Mouse (Mus musculus) right cerebral cortex, postnatal 14 days (tissue): Measurements from ENCODE around the gene Hepacam.
A peak's percentile ranks its signal among the peaks of the same experiment; 100 is the strongest.

Experiments used
- DNase-seq: peaks from one replicate; pipeline ENCODE4 v3.0.0; 2022

The Hepacam gene

DNA sequence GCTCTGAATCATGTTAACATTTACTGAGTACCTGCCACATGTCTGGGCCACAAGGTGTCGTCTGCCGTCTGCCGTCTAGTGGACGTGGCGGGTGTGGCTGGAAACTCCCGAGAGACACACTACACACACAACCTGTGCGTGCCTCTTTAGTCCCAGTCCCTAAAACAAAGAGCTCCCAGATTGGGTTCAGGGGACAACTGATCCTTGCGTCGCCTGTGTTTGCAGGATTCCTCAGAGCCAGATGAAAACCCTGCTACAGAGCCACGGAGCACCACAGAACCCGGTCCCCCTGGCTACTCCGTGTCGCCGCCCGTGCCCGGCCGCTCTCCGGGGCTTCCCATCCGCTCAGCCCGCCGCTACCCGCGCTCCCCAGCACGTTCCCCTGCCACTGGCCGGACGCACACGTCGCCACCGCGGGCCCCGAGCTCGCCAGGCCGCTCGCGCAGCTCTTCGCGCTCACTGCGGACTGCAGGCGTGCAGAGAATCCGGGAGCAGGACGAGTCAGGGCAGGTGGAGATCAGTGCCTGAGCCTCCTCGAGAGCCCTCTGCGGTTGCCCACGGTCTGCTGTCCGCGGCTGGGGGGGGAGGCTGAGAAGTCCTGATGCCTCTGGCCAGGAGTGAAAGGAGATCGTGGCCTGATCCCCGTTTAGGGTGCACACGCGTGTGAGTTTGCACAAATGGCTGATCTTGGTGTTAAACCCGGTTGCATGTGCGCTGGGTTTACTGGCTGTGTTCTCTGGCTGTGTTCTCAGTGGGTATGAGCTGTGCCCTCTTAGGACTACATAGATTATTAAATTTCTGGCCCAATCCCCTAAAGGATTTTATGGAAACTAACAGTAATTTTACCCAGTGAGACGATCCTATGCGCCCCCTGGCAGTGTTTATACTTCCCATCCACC lies 17.4 kb downstream of the Hepacam start:
- peak; percentile 29 for DNase-seq

DNA sequence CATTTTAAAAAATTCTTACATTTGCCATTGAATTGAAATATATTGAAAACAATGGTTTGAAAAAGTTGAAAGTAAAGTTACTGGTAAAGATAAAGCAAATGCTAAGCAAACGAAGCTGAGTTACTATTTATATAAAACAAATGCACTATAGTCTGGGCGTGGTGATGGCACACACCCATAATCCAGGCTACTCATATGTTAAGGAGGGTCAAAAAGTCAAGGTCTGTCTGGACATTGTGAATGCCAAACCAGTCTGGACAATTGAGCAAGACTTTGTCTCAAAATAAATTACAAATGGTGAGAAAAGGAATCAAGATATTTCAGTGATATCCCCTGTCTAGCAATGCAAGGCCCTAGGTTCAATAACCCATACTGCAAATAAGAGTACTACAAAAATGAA lies 23.7 kb downstream of the Hepacam start:
- DNase-seq: no peak

DNA sequence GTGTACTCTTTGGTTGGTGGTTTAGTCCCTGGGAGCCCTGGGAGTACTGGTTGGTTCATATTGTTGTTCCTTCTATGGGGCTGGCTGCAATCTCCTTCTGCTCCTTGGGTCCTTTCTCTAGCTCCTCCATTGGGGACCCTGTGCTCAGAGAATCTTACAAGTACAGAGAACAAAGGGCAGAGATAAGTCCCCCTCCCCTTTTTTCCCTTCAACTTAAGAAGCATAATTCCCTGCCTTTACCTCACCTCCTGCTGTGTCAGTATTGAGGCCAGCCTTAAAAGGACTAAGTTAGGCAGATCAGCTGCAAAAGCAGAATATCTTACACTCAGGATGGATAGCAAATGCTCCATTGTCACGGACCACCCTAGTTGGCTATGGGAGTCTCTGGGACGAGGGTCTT lies 24.9 kb downstream of the Hepacam start:
- DNase-seq: no peak

DNA sequence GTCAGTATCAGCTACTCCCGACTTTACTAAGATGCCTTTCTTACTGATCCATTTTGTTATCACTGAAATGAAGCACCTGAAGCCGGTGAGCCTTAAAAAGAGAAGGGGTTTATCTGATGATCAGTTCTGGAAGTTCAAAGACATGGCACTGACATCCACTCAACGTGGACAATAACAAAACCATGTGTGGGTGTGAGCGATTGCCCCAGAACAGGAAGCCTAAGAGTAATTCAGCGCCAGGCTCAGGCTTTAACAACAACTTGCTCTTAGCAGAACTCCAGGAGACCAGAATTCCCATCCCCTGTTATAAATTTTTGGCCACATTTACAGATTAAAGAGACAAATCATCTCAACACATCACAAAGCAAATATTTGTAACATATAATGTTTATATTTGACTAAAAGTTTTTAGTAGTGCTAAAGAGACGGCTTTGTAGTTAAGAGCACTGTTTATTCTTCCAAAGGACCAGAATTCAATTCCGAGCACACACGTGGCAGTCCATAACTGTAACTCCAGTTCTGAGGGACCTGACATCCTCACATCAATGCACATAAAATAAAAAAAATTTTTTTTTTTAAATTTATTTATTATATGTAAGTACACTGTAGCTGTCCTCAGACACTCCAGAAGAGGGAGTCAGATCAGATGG lies 26.5 kb downstream of the Hepacam start:
- DNase-seq: no peak

GRCm38 (mm10) chr9:37400585-37400984 lies 33.4 kb downstream of the Hepacam start:
- no peak for DNase-seq

- DNase-seq: no peak
Observed at GRCm38 (mm10) chr9:37401802-37402201, 34.7 kb downstream of the Hepacam start, which contains the start of gene Robo4. TSS of gene Robo4 (plus strand) at chr9:37401897.

DNA sequence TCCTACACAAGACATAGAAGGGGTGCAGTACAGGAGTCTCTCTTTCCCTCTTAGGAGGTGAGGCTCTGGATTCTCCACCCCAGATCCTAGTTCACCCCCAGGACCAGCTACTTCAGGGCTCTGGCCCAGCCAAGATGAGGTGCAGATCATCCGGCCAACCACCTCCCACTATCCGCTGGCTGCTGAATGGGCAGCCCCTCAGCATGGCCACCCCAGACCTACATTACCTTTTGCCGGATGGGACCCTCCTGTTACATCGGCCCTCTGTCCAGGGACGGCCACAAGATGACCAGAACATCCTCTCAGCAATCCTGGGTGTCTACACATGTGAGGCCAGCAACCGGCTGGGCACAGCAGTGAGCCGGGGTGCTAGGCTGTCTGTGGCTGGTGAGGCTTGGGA lies 35.4 kb downstream of the Hepacam start:
- no peak for DNase-seq

DNA sequence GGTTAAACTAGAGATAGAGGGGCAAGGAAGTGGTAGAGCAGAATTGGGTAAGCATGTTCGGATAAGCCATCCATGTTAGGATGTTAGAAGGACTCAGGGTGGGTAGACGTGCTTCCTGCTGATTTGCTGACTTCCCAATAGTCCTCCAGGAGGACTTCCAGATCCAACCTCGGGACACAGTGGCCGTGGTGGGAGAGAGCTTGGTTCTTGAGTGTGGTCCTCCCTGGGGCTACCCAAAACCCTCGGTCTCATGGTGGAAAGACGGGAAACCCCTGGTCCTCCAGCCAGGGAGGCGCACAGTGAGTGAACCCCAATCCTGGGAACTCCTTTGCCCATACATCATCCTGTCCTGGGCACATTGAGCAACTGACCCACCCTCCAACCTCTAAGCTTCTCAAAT lies 35.9 kb downstream of the Hepacam start:
- DNase-seq: no peak

DNA sequence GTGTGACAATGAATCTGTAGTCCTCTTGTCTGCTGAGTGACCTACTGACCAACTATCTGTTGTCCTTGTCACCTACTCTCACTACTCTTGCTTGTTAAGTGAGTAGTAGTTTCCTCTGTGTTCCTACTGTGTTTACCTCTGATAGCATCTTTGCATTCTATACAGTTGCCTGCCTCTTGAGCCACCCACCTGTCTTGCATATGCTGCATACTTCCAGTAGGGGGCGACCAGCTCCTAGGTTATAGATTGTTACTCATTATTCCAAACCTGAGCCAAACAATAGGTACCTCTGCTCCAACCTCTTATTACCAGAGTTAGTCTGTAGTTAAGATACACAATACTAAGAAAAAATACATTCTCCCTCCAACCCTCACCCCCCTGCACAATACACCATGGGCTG lies 39.2 kb downstream of the Hepacam start:
- no peak for DNase-seq

- no peak for DNase-seq
Observed at GRCm38 (mm10) chr9:37407850-37408502, 40.8 kb downstream of the Hepacam start.

DNA sequence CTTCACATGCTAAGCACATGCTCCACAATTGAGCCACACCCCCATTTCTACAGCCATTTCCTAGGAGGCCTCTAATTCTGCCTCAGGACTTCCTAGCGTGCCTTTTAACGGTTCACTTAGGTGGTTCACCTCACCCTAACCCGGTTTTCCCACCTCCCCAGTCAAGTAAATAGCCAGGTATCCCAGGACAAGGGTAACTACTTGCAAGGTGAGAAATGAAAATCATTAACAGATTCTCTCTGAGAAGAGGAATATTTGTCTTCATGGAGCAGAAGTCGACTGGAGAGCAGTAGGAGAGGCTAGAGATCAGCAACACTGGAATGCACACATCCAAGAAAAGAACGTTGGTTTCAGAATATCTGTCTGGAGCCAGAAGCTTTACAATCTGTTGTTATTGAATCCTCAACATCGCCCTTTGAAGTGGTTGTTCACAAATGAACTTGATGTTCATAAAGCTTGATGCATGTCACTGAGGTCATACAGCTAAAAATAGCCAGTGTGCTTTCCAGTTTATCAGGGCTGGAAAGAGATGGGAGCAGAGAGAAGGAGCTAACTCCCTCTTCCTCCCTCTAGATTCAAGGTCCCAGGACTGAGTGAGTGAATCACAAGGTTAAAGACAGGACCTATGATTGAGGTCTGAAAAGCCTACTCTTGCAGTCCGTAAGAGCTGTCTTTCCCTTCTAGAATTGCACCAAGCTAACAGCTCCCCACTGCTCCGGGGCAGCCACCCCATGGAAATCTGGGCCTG lies 42.7 kb downstream of the Hepacam start:
- DNase-seq: no peak

- DNase-seq: no peak
Observed at GRCm38 (mm10) chr9:37412989-37413388, 45.8 kb downstream of the Hepacam start.

DNA sequence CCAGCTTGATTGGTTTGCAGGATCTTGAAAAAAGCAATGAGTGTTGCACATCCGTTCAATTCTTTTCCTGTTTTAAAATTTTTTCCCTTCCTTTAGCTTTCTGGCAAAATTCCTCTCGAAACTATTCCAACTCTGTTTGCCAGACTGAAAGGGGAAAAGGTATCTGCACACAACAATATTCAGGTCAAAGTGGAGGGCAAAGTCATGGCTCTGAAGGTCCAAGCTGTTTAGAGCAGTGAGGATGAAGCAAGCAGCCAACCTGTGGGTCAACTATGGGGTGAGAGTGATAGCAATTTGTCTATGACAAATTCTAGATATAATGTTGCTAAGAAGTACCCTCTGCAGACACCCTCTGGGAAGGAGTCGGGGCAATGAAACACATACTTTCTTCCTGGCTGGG lies 47.5 kb downstream of the Hepacam start:
- no peak for DNase-seq

DNA sequence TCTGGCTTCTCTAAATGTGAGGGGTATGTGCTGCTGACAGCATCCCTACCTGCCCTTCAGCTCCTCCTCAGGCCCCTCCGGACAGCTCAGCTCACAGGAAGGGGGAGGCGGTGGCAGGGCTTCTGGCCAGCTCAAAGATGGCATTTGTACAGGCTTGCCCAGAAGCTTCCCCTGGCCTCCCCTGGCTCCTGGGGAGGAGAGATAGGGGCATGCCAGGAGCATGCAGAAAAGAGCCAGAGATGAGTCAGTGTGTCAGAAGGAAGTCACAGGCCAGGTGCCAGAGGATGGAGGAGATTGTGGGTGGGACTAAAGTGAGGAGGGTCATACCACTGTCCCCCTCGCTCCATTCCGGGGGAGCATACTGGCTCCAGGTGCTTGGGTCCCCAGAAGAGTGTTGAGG lies 51.6 kb downstream of the Hepacam start:
- no peak for DNase-seq

GRCm38 (mm10) chr9:37420676-37421075 lies 53.5 kb downstream of the Hepacam start:
- DNase-seq: peak; percentile 72

GRCm38 (mm10) chr9:37421239-37421638 lies 54.1 kb downstream of the Hepacam start:
- DNase-seq: no peak

GRCm38 (mm10) chr9:37429326-37429725 lies 62.2 kb downstream of the Hepacam start:
- DNase-seq: no peak

GRCm38 (mm10) chr9:37430582-37430981 lies 63.4 kb downstream of the Hepacam start:
- DNase-seq: peak; percentile 96

DNA sequence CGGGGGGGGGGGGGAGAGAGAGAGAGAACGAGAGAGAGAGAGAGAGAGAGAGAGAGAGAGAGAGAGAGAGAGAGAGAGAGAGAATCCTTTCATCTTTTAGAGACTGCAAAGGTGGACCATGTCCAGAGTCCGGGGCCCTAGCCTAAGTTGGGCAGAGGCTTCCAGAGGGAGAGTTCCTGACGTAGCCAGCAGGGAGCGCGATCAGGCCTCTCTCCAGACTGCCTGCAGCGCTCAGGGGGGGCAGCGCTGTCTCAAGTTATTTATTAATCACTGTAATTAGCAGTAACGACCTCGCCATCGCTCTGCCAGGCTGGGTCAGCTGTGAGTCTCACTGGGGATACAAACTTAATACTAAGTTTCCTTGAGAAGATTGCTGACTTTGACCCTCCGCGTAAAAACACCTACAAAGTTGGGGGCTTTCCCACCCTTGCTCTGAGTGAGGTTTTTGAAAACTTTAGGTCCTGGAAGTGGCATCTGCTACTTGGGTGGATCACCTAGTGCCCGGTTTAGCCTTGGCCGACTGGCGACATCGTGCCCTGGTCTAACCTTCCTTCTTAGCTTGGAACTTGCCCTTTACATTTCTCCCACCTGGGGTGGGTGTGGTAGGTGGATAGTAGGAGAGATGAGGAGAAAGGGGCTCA lies 65.0 kb downstream of the Hepacam start:
- peak; percentile 75 for DNase-seq

GRCm38 (mm10) chr9:37432720-37433421 lies 65.7 kb downstream of the Hepacam start, which contains the start of gene Robo3:
TSS of gene Robo3 (minus strand) at chr9:37433246.
- no peak for DNase-seq

- no peak for DNase-seq
Observed at GRCm38 (mm10) chr9:37433823-37434560, 66.8 kb downstream of the Hepacam start.
